12 mouse cellular contexts compared by ENCODE assay signal in the genomic region with DNA sequence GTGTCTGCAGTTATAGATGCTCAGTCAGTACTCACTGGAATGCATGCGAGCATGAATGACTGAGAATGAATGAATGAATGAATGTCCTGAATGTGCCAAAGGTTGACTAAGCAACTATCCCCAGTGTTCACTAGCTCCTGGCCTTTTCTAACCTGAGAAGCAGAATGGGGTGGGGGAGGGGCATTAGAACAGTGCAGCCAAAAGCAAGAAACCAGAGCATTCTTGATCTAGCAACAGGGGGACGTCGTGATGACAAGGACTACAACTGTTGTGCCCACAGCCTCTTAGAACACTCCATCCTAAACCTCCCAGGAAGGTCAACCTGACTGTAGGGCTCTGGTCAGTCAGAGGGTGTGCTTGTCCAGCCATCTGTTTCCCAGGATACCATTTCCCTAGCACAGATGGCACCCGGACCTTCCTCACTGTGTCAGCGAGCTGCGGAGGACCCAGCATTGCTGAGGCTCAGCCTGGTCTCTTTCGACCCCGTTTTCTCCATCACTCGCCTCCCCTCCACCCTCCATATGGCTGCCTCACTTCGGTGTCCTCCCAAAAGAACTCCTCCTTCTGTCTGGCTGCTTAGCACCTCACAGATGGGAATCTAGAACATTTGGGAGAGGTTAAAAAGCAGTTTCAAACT. TPM values are rescaled to one million over a fixed set of nuclear protein-coding genes. Genes with fewer than 3 reads are reported as not detected.
DNase-seq lines count a peak whose midpoint lies in the region; ATAC-seq lines count a peak whose summit lies in the region.
"Had no signal": no experiment of that assay in that cellular context is flagged by ENCODE, and none has a peak within 500 bp of the region (broad histone marks: within the 10 kb centered on the region; RNA-seq: fewer than 3 reads in every experiment).

No protein-coding gene starts in this region.

- intact Hi-C loops in left cerebral cortex, postnatal 4 days (cut with DNase I), result loop anchor here (2.0 to 10.0 kb wide), 3 partner anchors 197 to 543 kb away; no protein-coding TSS in a partner anchor

- peak; percentile 83 for ATAC-seq in cerebellum, adult (ENCODE audit: insufficient number of reproducible peaks, low FRiP score, low TSS enrichment)

- DNase-seq in cerebellum, postnatal 4 days (ENCODE audit: low spot score in 2 of 2), result no peak
- peak; percentile 22 to 38 for DNase-seq in layer of hippocampus, adult 18-20 months (ENCODE audit: low spot score in 2 of 2)
- DNase-seq in layer of hippocampus, postnatal 25 days (ENCODE audit: extremely low spot score in 1 of 2, low spot score in 1 of 2), result no peak
- peak; percentile 91 to 96 for DNase-seq in cerebellum, adult 18-20 months
- DNase-seq in left cerebral cortex, postnatal 4 days, result peak; percentile 33
- no peak for DNase-seq in urinary bladder, adult 18-20 months (ENCODE audit: low spot score in 2 of 2)
- no peak for DNase-seq in kidney, adult 11 months
- DNase-seq: adrenal gland, postnatal 14 days; heart, adult 11 months; heart, postnatal 14 days; kidney, adult 8-10 months had no signal

RNA-seq across cellular contexts. Expression of a gene that starts 21.5 kb away (rescaled TPM):
- total RNA-seq in layer of hippocampus, adult 18-20 months (2021), result 10 to 100 TPM; 34.6 to 39.3 TPM
- 10 to 100 TPM; 30.2 to 44.4 TPM for total RNA-seq in layer of hippocampus, postnatal 25 days (2021)
- 10 to 100 TPM; 47.8 to 48.1 TPM for total RNA-seq in left cerebral cortex, postnatal 4 days (2021)

RNA-seq across cellular contexts. Expression of a gene that starts 24.7 kb away (rescaled TPM):
- total RNA-seq in layer of hippocampus, adult 18-20 months (2021), result 1 to 10 TPM; 8.3 to 9.8 TPM
- total RNA-seq in layer of hippocampus, postnatal 25 days (2021), result 10 to 100 TPM in 1 of 2 experiments, 1 to 10 TPM in 1; 8.8 to 12.1 TPM
- 1 to 10 TPM; 3.0 to 5.3 TPM for total RNA-seq in left cerebral cortex, postnatal 4 days (2021)

Comparison
In these comparisons a context has a peak if more than half of its experiments do, and no peak if none do; other contexts are left out.
1. DNase-seq: peak in layer of hippocampus, adult 18-20 months (2 of 2), cerebellum, adult 18-20 months (2 of 2) and left cerebral cortex, postnatal 4 days (single experiment); none in cerebellum, postnatal 4 days (0 of 2), layer of hippocampus, postnatal 25 days (0 of 2), urinary bladder, adult 18-20 months (0 of 2) and kidney, adult 11 months (single experiment).